Mouse (Mus musculus): ENCODE results near the gene Plch2. TPM values are rescaled to one million over a fixed set of nuclear protein-coding genes. Genes with fewer than 3 reads are reported as not detected.
"Not testable (repeated sequence)": the region's sequence is repeated elsewhere in the genome, so short reads cannot be mapped to it uniquely, and the experiment has no call there.

Gene Plch2
- total RNA-seq, 2 experiments from 2014 or later: 91.1 to 92.0 TPM

DNA sequence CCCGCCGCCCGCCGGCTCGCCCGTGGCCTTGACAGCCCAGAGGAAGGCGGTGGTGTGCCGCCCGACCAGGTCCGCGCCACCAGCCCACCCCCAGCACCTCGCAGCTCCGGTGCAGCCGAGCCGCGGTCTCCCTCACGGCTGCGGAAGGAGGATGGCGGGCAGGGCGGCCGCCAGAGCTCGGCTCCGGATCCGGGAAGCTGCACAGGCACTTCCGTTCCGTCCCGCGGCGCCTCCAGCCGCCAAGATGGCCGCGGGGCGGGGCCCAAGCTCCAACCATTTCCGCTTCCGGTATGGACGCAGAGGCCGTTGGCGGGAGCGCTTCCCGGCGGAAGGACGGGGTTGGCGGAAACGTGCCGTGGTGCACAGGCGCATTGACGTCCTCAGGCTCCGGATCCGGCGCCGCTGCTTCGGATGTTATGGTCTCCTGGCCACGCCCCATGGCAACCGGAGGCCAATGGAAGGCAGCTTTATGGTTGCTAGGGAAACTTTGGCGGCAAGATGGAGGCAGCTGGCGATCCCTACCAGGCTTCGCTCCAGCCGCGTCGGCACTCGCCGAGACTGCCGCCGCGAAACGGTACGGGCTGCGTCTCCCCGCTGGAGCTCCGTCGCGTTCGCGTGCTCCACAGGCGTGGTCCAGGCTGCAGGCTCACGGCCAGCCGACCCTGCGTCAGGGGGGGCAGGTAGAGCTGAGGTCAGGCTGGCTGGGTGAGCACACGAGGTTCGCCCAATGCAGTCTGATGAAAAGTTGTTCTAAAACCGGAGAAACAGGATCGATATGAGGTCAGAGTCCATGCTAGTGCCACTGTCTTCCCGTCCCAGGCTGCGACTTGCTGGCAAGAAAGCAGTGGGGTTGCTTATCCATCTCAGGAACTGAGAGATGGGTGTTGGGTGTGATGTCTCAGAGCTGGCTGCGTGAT, 29.8 kb upstream of the Plch2 start, which contains the start of the genes Rer1 and Morn1:
Rer1 (minus strand) TSS at position 275 of the 917 bp plus-strand sequence.
Morn1 (plus strand) TSS at position 470 of the 917 bp plus-strand sequence.
- DNase-seq (ENCODE audit: low spot score in 2 of 2): peak; percentile 100
- no peak for TF ChIP-seq CTCF (conservative IDR thresholded peaks at IDR 0.05)
- Histone ChIP-seq H3K4me3 (peak within 1 kb of the TSS; percentile 96), H3K27ac (peak within 1 kb of the TSS; percentile 93)

DNA sequence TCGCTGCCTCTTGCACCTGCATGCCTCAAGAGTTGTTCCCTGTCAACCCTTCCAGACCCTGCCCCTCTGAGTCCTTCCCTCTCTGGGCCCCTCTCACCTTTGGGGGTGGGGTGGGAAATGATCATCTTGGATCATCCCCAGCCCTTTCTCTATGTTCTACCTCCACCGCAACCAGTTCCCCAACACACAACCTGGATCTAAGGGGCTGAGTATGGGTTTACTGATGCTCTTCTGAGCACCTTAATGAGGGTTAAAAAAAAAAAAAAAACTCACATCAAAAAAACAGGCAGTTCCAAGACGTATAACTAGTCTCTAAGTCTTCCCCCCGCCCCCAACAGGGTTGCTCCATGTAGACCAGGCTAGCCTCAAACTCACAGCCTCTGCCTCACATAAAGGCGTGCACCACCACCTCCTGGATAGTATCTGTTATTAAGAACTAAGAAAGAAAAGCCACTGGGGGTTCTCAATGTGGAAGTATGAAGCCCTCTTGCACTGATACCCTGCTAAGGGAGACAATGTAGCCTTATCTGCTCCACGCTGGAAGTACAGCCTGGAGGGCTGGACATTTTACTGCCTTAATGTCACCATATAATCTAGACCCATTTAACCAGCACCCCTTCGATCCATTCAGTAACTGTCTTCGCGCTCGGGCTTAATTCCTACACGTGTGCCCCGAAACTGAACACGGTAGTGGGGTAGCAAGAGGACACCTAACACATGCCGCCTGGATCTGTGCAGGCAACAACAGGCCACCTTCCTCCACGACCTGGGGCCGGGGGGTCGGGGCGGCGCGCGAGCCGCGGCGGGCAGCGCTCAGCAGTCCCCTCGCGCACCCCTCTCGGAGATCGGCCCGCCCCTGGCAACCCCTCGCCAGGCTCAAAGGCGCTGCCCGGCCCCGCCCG, 28.9 kb upstream of the Plch2 start:
- no peak for DNase-seq (ENCODE audit: low spot score in 2 of 2)
- Histone ChIP-seq H3K4me3 (peak overlapping the region; percentile 96), H3K27ac (peak overlapping the region; percentile 93)
- TF ChIP-seq CTCF (conservative IDR thresholded peaks at IDR 0.05): no peak

DNA sequence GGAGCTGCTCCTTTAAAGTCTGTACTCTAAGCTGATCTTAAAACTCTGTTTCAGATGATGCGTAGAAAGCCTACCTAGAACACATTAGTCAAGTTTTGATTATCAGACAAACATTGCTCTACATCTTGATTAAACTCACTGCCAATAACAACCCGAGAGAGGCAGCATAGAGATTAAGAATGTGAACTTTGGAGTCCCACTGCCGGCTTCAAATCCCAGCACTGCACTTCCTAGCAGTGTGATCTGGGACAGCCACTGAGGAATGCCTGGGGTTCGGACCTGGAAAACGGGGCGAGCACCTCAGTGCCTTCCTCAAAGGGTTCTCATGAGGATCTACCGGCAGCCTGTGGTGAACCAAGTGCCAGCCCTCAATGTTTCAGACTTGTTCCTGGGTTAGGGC, 27.8 kb upstream of the Plch2 start:
- Histone ChIP-seq H3K4me3 (no peak overlapping the region), H3K27ac (no peak overlapping the region)
- DNase-seq (ENCODE audit: low spot score in 2 of 2): no peak
- no peak for TF ChIP-seq CTCF (conservative IDR thresholded peaks at IDR 0.05)

DNA sequence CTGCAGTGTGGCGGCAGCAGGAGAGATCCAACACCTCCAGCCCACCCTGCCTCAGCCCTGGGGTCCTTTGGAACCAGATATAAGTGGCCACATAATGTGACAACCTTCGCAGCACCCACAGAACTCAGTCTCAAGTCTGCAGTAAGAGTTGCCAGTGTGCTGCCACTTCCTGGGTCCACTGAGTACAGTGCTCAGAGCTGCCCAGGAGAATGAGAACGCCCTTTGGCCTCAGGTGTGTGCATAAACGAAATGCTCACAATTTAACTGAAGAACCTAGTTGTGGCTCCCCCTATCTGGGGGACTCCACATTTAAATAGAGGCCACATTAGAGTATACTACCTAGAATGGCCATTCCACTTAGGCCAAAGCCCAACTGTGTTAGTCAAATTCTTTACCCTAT, 27.0 kb upstream of the Plch2 start:
- DNase-seq (ENCODE audit: low spot score in 2 of 2): no peak
- TF ChIP-seq CTCF (conservative IDR thresholded peaks at IDR 0.05): peak; percentile 24
- Histone ChIP-seq H3K4me3 (no peak overlapping the region), H3K27ac (no peak overlapping the region)

DNA sequence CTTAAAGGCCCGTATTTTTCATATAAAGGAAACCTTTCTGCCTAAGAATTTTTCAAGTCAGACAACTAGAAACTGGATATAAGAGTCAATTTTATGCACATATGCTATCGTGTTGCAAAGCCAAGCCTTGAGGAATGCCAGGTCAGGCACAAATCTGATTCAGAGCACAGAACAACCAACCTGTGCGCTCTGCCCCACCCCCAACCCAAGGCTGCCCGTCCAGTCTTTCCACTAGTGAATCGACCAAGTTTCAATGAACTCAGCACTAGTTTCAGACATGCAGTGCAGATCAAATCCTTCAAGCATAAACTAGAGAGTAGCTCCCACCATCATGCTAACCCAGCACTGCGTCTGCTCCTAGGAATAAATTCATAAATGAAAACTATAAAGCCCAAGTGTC, 23.1 kb upstream of the Plch2 start:
- Histone ChIP-seq H3K27ac (no peak overlapping the region), H3K4me3 (no peak overlapping the region)
- DNase-seq (ENCODE audit: low spot score in 2 of 2): no peak
- no peak for TF ChIP-seq CTCF (conservative IDR thresholded peaks at IDR 0.05)

DNA sequence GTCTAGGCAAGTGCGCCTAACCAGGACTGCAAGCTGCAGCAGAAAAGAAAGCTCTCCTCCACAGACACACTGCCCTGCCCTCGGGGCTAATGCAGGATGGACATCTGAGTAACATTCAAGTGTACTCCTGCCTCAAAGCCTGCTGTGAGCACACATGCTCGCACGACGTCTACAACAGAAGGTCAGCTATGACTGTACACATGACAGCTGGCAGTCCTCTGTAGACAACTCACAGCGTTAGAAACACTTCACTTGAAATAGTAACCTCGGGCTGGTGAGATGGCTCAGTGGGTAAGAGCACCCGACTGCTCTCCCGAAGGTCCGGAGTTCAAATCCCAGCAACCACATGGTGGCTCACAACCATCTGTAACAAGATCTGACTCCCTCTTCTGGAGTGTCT, 22.2 kb upstream of the Plch2 start:
- not testable (repeated sequence) for H3K27ac ChIP-seq; DNase-seq (ENCODE audit: low spot score in 2 of 2); H3K4me3 ChIP-seq

DNA sequence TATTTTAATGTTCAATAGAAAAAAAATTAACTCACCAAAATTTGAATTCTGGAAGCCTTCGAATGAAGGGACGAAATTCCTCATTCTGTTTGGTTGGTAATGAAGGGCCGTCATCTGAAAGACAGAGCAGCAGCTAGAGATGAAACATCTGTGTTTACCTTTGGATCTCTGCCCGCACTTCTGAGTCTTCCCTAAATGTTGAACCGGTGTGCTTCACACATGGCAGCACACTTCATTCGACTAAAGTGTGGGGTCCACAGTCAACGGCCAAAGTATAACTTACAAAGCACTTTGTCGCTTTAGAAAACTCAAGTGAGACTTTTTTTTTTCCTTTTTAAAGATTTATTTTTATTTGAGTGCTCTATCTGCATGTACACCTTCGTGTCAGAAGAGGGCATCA, 20.1 kb upstream of the Plch2 start:
- Histone ChIP-seq H3K27ac (no peak overlapping the region), H3K4me3 (no peak overlapping the region)
- peak; percentile 40 for TF ChIP-seq CTCF (conservative IDR thresholded peaks at IDR 0.05)
- DNase-seq (ENCODE audit: low spot score in 2 of 2): no peak

DNA sequence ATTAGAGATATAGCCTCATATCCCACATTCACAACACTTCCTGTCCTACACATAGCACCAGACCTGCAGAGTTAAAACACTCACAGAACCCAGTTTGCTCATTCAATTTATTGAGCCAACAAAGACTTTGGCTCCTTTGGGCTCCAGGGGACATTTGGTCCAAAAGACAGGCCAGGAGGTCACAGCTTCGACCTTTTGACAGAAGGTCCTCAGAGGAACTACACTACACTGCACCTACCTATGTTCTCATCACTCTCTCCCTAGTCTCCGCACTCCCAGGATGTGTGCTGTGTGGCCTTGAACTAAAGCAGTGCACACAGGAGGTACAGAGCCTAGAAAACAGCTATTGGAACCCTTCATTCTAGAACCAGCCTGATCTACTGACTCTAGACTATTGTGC, 19.2 kb upstream of the Plch2 start:
- no peak for TF ChIP-seq CTCF (conservative IDR thresholded peaks at IDR 0.05)
- Histone ChIP-seq H3K4me3 (no peak overlapping the region), H3K27ac (no peak overlapping the region)
- DNase-seq (ENCODE audit: low spot score in 2 of 2): no peak

DNA sequence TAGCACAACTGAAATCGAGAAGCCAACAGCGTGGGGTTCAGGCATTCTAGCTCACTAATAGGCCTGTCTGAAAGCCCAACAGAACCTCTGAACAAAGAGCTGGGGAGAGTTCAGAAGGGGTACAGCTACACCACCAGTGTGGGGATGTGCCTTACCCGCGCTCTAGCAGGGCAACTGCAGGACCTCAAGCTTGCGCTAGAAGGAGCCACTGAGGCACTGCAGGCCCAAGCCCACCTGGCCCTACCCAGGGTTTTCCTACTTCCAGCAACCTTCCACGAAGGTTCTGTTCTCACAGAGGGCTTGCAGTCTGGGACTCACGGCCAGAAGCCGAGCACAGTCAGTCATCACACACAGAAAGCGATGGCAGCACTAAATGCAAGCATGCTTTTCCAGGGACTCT, 18.6 kb upstream of the Plch2 start:
- Histone ChIP-seq H3K27ac (no peak overlapping the region), H3K4me3 (no peak overlapping the region)
- no peak for DNase-seq (ENCODE audit: low spot score in 2 of 2)
- TF ChIP-seq CTCF (conservative IDR thresholded peaks at IDR 0.05): peak; percentile 59

DNA sequence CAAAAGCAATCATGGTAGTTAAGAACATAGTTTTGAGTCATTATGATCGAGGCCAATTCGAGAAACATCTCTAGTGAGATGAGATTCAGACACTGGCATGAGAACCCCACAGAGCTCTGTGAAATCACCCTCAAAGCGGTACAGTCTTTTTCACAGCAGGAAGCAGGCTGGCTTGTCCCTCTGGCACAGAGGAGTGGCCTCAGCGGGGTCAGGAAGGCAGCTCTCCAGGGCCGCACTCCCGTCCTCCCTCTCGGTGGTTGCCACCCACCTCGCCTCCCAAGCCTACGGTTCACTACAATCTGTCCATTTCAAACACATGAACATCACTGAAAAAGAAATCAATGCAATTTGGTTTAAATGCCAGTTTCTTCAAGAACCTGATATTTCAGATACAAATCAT, 17.8 kb upstream of the Plch2 start:
- Histone ChIP-seq H3K4me3 (no peak overlapping the region), H3K27ac (no peak overlapping the region; the same call in 1 of the 2 replicates)
- DNase-seq (ENCODE audit: low spot score in 2 of 2): no peak
- no peak for TF ChIP-seq CTCF (conservative IDR thresholded peaks at IDR 0.05)

DNA sequence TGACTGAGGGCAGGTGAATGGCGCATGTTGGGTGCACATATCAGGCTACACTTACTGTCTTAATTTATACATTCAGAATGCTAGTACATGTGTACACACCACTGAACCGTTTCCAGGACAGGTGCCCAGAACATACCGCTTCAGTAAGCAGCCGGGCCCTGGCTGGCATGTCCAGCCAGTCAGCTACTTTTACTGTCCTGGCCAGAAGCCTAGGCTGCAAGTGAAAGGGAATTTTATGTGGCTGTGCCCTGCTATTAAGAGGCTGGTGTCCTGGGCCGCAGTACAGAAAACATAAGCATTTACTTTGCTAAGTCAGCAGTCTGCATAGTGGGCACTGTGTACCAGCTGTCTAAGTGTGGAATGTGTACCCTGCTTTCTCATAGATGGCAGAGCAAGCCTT, 14.3 kb upstream of the Plch2 start:
- no peak for DNase-seq (ENCODE audit: low spot score in 2 of 2)
- Histone ChIP-seq H3K4me3 (no peak overlapping the region), H3K27ac (no peak overlapping the region)
- TF ChIP-seq CTCF (conservative IDR thresholded peaks at IDR 0.05): no peak

DNA sequence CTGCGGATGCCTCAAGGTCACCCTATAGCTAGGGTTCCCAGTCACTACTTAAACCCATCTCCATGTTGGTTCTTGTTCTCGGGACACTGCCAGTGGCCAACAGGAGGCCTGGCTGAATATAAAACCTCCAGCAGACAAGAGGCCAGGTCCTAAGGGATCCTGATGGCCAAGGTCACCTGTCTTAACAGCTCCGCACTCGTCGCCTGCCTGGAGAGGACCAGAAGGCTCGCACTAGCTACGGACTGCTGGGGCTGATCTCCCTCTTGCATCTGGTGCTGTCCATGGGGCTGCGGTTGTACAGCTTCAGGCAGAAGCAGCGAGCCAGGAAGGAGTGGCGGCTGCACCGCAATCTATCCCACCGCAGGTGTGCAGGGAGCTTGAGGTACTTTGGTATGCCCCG, 13.6 kb upstream of the Plch2 start:
- TF ChIP-seq CTCF (conservative IDR thresholded peaks at IDR 0.05): no peak
- no peak overlapping the region for H3K4me3 ChIP-seq
- DNase-seq (ENCODE audit: low spot score in 2 of 2): no peak
- no peak overlapping the region for H3K27ac ChIP-seq

DNA sequence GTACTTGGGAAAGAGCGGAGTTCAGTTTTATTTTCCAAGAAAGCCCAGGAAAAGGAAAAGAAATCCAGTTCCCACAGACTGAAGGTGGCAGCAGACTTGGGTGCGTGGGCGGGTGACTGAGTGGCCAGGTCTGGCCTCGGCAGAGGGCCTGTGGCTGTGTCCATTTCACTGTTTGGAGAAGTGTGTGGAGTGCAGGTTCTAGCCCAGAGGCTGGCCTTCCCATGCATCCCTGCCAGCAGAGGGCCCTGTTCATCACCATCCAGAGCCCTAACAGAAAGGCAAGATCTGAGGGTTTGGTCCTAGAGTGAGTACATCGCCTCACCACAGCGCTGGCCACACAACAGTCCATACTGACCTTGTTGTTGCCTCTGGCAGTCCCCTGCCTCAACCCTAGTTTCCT, 12.6 kb upstream of the Plch2 start:
- no peak overlapping the region for H3K4me3 ChIP-seq
- no peak overlapping the region for H3K27ac ChIP-seq
- peak; percentile 69 for TF ChIP-seq CTCF (conservative IDR thresholded peaks at IDR 0.05)
- peak in 1 of 2 experiments; percentile 37 for DNase-seq (ENCODE audit: low spot score in 2 of 2)
